Comparison of ENCODE assay signal across 8 mouse cellular contexts in genomic region chr4:12170986-12171317, GRCm38 (mm10). TPM values are rescaled to one million over a fixed set of nuclear protein-coding genes. Genes with fewer than 3 reads are reported as not detected.
DNase-seq lines count a peak whose midpoint lies in the region; ATAC-seq lines count a peak whose summit lies in the region.

No protein-coding gene starts in this region.

- peak overlapping the region; percentile 88 for H3K27ac ChIP-seq in kidney, embryonic 15.5 days
- peak overlapping the region; percentile 95 for H3K27ac ChIP-seq in hindbrain, embryonic 13.5 days
- H3K27ac ChIP-seq in midbrain, embryonic 13.5 days: peak overlapping the region; percentile 96

- peak overlapping the region; percentile 69 for H3K4me2 ChIP-seq in kidney, embryonic 15.5 days
- H3K4me2 ChIP-seq in hindbrain, embryonic 13.5 days: peak overlapping the region; percentile 74
- H3K4me2 ChIP-seq in midbrain, embryonic 13.5 days (replicated peaks): peak overlapping the region; percentile 64

- H3K27me3 ChIP-seq in kidney, embryonic 15.5 days: no peaks in the 10 kb centered on the region
- no peaks in the 10 kb centered on the region for H3K27me3 ChIP-seq in hindbrain, embryonic 13.5 days
- H3K27me3 ChIP-seq in midbrain, embryonic 13.5 days: no peaks in the 10 kb centered on the region

- H3K4me3 ChIP-seq in kidney, embryonic 15.5 days (replicated peaks): peak overlapping the region; percentile 82
- peak overlapping the region; percentile 82 for H3K4me3 ChIP-seq in hindbrain, embryonic 13.5 days
- peak overlapping the region; percentile 88 for H3K4me3 ChIP-seq in midbrain, embryonic 13.5 days (replicated peaks)

- no peak for DNase-seq in kidney, adult 18-20 months
- DNase-seq in brain, embryonic 18.5 days (ENCODE audit: low read depth, low spot score): peak; percentile 3
- no peak for DNase-seq in adrenal gland, adult 8-10 months
- no peak for DNase-seq in right cerebral cortex, postnatal 36 days (ENCODE audit: low spot score in 2 of 2)
- no peak for DNase-seq in urinary bladder, postnatal 25 days (ENCODE audit: low spot score)

- peaks cover 8% of the 10 kb centered on the region for H3K4me1 ChIP-seq in kidney, embryonic 15.5 days
- H3K4me1 ChIP-seq in hindbrain, embryonic 13.5 days (replicated peaks): peaks cover 14% of the 10 kb centered on the region
- peaks cover 15% of the 10 kb centered on the region for H3K4me1 ChIP-seq in midbrain, embryonic 13.5 days (replicated peaks)

- peak overlapping the region; percentile 91 for H3K9ac ChIP-seq in kidney, embryonic 15.5 days
- peak overlapping the region; percentile 98 for H3K9ac ChIP-seq in hindbrain, embryonic 13.5 days
- H3K9ac ChIP-seq in midbrain, embryonic 13.5 days (replicated peaks): peak overlapping the region; percentile 98

- H3K9me3 ChIP-seq in kidney, embryonic 15.5 days (replicated peaks): no peaks in the 10 kb centered on the region
- H3K9me3 ChIP-seq in hindbrain, embryonic 13.5 days: no peaks in the 10 kb centered on the region
- no peaks in the 10 kb centered on the region for H3K9me3 ChIP-seq in midbrain, embryonic 13.5 days

- ATAC-seq in kidney, embryonic 15.5 days (replicated peaks; ENCODE audit: low FRiP score): no peak
- no peak for ATAC-seq in hindbrain, embryonic 13.5 days (ENCODE audit: low FRiP score)
- ATAC-seq in midbrain, embryonic 13.5 days: no peak

- peaks cover 22% of the 10 kb centered on the region for H3K36me3 ChIP-seq in kidney, embryonic 15.5 days
- H3K36me3 ChIP-seq in hindbrain, embryonic 13.5 days: peaks cover 22% of the 10 kb centered on the region
- peaks cover 21% of the 10 kb centered on the region for H3K36me3 ChIP-seq in midbrain, embryonic 13.5 days

- whole genome bisulfite sequencing in kidney, embryonic 15.5 days: 13% methylated on average over 9 of the region's 9 CpGs
- WGBS in hindbrain, embryonic 13.5 days: 15% methylated on average over 9 of the region's 9 CpGs
- 10% methylated on average over 9 of the region's 9 CpGs for WGBS in midbrain, embryonic 13.5 days

RNA-seq across cellular contexts. Expression of gene Fam92a, which starts 0.9 kb away (rescaled TPM):
- 90.0 and 91.8 TPM in 2 replicates for polyA plus RNA-seq in kidney, embryonic 15.5 days (2015; fragmentation: Nextera tagmentation; extraction: Ambion mirVana)
- polyA plus RNA-seq in hindbrain, embryonic 13.5 days (2015; fragmentation: Nextera tagmentation; extraction: Ambion mirVana): 92.7 and 103 TPM in 2 replicates
- 91.2 and 95.0 TPM in 2 replicates for polyA plus RNA-seq in midbrain, embryonic 13.5 days (2015; fragmentation: Nextera tagmentation; extraction: Ambion mirVana)
- 10 to 100 TPM; 26.9 to 38.4 (median 35.8) TPM for total RNA-seq in adrenal gland, adult 8-10 months (2022)

RNA-seq across cellular contexts. Expression of gene Rbm12b1, which starts 30.9 kb away (rescaled TPM):
- polyA plus RNA-seq in kidney, embryonic 15.5 days (2015; fragmentation: Nextera tagmentation; extraction: Ambion mirVana): 4.8 and 5.7 TPM in 2 replicates
- 8.9 and 9.5 TPM in 2 replicates for polyA plus RNA-seq in hindbrain, embryonic 13.5 days (2015; fragmentation: Nextera tagmentation; extraction: Ambion mirVana)
- polyA plus RNA-seq in midbrain, embryonic 13.5 days (2015; fragmentation: Nextera tagmentation; extraction: Ambion mirVana): 8.9 and 10.1 TPM in 2 replicates
- total RNA-seq in adrenal gland, adult 8-10 months (2022): 10 to 100 TPM in 3 of 4 experiments, 1 to 10 TPM in 1; 9.8 to 20.5 (median 12.1) TPM
